Mouse (Mus musculus) right cerebral cortex, postnatal 4 days (tissue): ENCODE results near the gene Skiv2l.
"Not testable (repeated sequence)": the region's sequence is repeated elsewhere in the genome, so short reads cannot be mapped to it uniquely, and the experiment has no call there.

ENCODE experiments used
- DNase-seq: peaks from one replicate; pipeline ENCODE4 v3.0.0-alpha.2; 2022

Gene Skiv2l

GRCm38 (mm10) chr17:34865981-34866380 is 16.0 kb upstream of the Skiv2l start:
- no peak for DNase-seq

- DNase-seq = no peak
Observed at GRCm38 (mm10) chr17:34862416-34863081, 12.5 kb upstream of the Skiv2l start, which contains the start of gene Cfb. Cfb (minus strand) TSS chr17:34862518.

GRCm38 (mm10) chr17:34861704-34862415 is 11.8 kb upstream of the Skiv2l start:
- no peak for DNase-seq

GRCm38 (mm10) chr17:34860514-34860913 is 10.5 kb upstream of the Skiv2l start:
- no peak for DNase-seq

GRCm38 (mm10) chr17:34858670-34859069 is 8.7 kb upstream of the Skiv2l start:
- no peak for DNase-seq

GRCm38 (mm10) chr17:34855825-34856224 is 5.8 kb upstream of the Skiv2l start:
- DNase-seq = peak; percentile 47

GRCm38 (mm10) chr17:34854761-34855160 is 4.8 kb upstream of the Skiv2l start:
- no peak for DNase-seq

- no peak for DNase-seq
Observed at GRCm38 (mm10) chr17:34853511-34853910, 3.5 kb upstream of the Skiv2l start.

- DNase-seq = no peak
Observed at GRCm38 (mm10) chr17:34850517-34851125, 611 bp upstream of the Skiv2l start.

- DNase-seq = no peak
Observed at GRCm38 (mm10) chr17:34847615-34848014, 2.4 kb downstream of the Skiv2l start.

- no peak for DNase-seq
Observed at GRCm38 (mm10) chr17:34847192-34847591, 2.8 kb downstream of the Skiv2l start.

- no peak for DNase-seq
Observed at GRCm38 (mm10) chr17:34844884-34845283, 5.1 kb downstream of the Skiv2l start.

- no peak for DNase-seq
Observed at GRCm38 (mm10) chr17:34840736-34841307, 9.2 kb downstream of the Skiv2l start.

- no peak for DNase-seq
Observed at GRCm38 (mm10) chr17:34838785-34839184, 11.2 kb downstream of the Skiv2l start.

GRCm38 (mm10) chr17:34837464-34838324 is 12.3 kb downstream of the Skiv2l start:
- no peak for DNase-seq

- peak; percentile 98 for DNase-seq
Observed at GRCm38 (mm10) chr17:34836856-34837221, 13.2 kb downstream of the Skiv2l start, which contains the start of the genes Stk19 and Dxo. Stk19 (minus strand) TSS chr17:34836945. Dxo (plus strand) TSS chr17:34837019.

- DNase-seq = no peak
Observed at GRCm38 (mm10) chr17:34836155-34836855, 13.7 kb downstream of the Skiv2l start.

- DNase-seq = not testable (repeated sequence)
Observed at GRCm38 (mm10) chr17:34830776-34831175, 19.2 kb downstream of the Skiv2l start.

- no peak for DNase-seq
Observed at GRCm38 (mm10) chr17:34814818-34815370, 35.1 kb downstream of the Skiv2l start.

- DNase-seq = peak; percentile 52
Observed at GRCm38 (mm10) chr17:34813747-34814146, 36.3 kb downstream of the Skiv2l start.

GRCm38 (mm10) chr17:34811275-34811674 is 38.7 kb downstream of the Skiv2l start:
- no peak for DNase-seq
